Mouse (Mus musculus): Measurements from ENCODE around the gene Dyrk1a.
A peak's percentile ranks its signal among the peaks of the same experiment; 100 is the strongest.
"Not testable (repeated sequence)": the region's sequence is repeated elsewhere in the genome, so short reads cannot be mapped to it uniquely, and the experiment has no call there.

The Dyrk1a gene

GRCm38 (mm10) chr16:94641799-94642198 lies 72.0 kb downstream of the Dyrk1a start:
- DNase-seq, result no peak

GRCm38 (mm10) chr16:94647153-94647552 lies 77.3 kb downstream of the Dyrk1a start:
- no peak for DNase-seq

- no peak for DNase-seq
Measured at GRCm38 (mm10) chr16:94647925-94648324, 78.1 kb downstream of the Dyrk1a start.

GRCm38 (mm10) chr16:94649861-94650260 lies 80.1 kb downstream of the Dyrk1a start:
- DNase-seq, result no peak

GRCm38 (mm10) chr16:94652091-94652713 lies 82.4 kb downstream of the Dyrk1a start:
- DNase-seq, result no peak

- no peak for DNase-seq
Measured at GRCm38 (mm10) chr16:94655083-94655482, 85.3 kb downstream of the Dyrk1a start.

- no peak for DNase-seq
Measured at GRCm38 (mm10) chr16:94656891-94657290, 87.1 kb downstream of the Dyrk1a start.

GRCm38 (mm10) chr16:94659394-94659793 lies 89.6 kb downstream of the Dyrk1a start:
- peak; percentile 68 to 81 for DNase-seq

- peak in 1 of 2 experiments; percentile 26 for DNase-seq
Measured at GRCm38 (mm10) chr16:94660221-94660620, 90.4 kb downstream of the Dyrk1a start.

- DNase-seq, result no peak
Measured at GRCm38 (mm10) chr16:94667557-94667956, 97.7 kb downstream of the Dyrk1a start.

- DNase-seq, result no peak
Measured at GRCm38 (mm10) chr16:94671313-94671712, 101.5 kb downstream of the Dyrk1a start.

- no peak for DNase-seq
Measured at GRCm38 (mm10) chr16:94680924-94681323, 111.1 kb downstream of the Dyrk1a start.

- DNase-seq, result no peak
Measured at GRCm38 (mm10) chr16:94681760-94682159, 112.0 kb downstream of the Dyrk1a start.

GRCm38 (mm10) chr16:94683960-94684359 lies 114.2 kb downstream of the Dyrk1a start:
- no peak for DNase-seq

GRCm38 (mm10) chr16:94693687-94694305 lies 124.0 kb downstream of the Dyrk1a start:
- no peak for DNase-seq

GRCm38 (mm10) chr16:94697553-94697952 lies 127.7 kb downstream of the Dyrk1a start:
- DNase-seq, result no peak

- DNase-seq, result not testable (repeated sequence)
Measured at GRCm38 (mm10) chr16:94698234-94698633, 128.4 kb downstream of the Dyrk1a start.

GRCm38 (mm10) chr16:94701141-94701540 lies 131.3 kb downstream of the Dyrk1a start:
- DNase-seq, result no peak

- DNase-seq, result no peak
Measured at GRCm38 (mm10) chr16:94701971-94702370, 132.2 kb downstream of the Dyrk1a start.

GRCm38 (mm10) chr16:94713480-94714094 lies 143.8 kb downstream of the Dyrk1a start:
- DNase-seq, result peak; percentile 93 to 95

- peak in 1 of 2 experiments; percentile 39 for DNase-seq
Measured at GRCm38 (mm10) chr16:94714483-94714882, 144.7 kb downstream of the Dyrk1a start.

GRCm38 (mm10) chr16:94717051-94717450 lies 147.2 kb downstream of the Dyrk1a start:
- no peak for DNase-seq

- no peak for DNase-seq
Measured at GRCm38 (mm10) chr16:94718919-94719318, 149.1 kb downstream of the Dyrk1a start.

GRCm38 (mm10) chr16:94719488-94719887 lies 149.7 kb downstream of the Dyrk1a start:
- no peak for DNase-seq
